Mouse (Mus musculus): ENCODE measurements around the gene Rap1a.

- TF ChIP-seq CTCF (IDR thresholded peaks at IDR 0.05; ENCODE audit: control insufficient read depth, insufficient read depth, insufficient read length) = no peak
- no peak for TF ChIP-seq CEBPB (IDR thresholded peaks at IDR 0.05; ENCODE audit: low read depth)
- no peak for TF ChIP-seq MAX (IDR thresholded peaks at IDR 0.05)
- TF ChIP-seq FOSL1 (IDR thresholded peaks at IDR 0.05; ENCODE audit: insufficient read depth, low read length, poor library complexity, severe bottlenecking) = no peak
- no peak for TF ChIP-seq MYOD1 (IDR thresholded peaks at IDR 0.05; ENCODE audit: control insufficient read depth, insufficient read length, low read depth)
- TF ChIP-seq USF1 (IDR thresholded peaks at IDR 0.05; ENCODE audit: low read depth) = no peak
- TF ChIP-seq MYOG (IDR thresholded peaks at IDR 0.05; ENCODE audit: control insufficient read depth, extremely low read depth, insufficient read length) = no peak
These were observed 83.1 kb downstream of the Rap1a start for GRCm38 (mm10) chr3:105717856-105718555.
